Mouse (Mus musculus): ENCODE data around the gene Relt.

DNA sequence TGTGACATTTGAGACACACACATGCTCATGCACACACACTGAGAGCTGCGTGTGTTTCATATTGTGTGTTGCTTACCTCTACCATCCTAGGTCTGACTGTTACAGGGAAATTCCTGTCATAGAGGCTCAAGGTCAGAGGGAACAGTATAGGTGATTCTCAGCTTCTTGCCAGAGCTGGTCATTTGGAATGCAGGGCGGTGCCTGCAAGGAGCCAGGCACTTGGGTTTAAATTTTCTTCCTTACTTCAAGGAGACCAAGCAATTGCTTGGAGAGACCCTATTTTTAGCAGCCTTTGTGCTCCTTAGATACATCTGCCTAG, 45.8 kb downstream of the Relt start:
- TF ChIP-seq POLR2A (IDR thresholded peaks at IDR 0.05; ENCODE audit: low read depth, low read length) (no peak), CTCF (IDR thresholded peaks at IDR 0.05; ENCODE audit: extremely low read depth, insufficient read depth, insufficient read length, insufficient replicate concordance) (no peak)
